Mouse (Mus musculus) kidney, adult 2 months (tissue): Measurements from ENCODE around the gene Faxc. TPM values are rescaled to one million over a fixed set of nuclear protein-coding genes. Genes with fewer than 3 reads are reported as not detected.

Source experiments
- DNase-seq: peaks from one replicate; pipeline ENCODE4 v3.0.0; 2021
- H3K27ac ChIP-seq: fragments of 200-500 bp; 2 replicates; pipeline ENCODE4 v1.5.1; 2012; ENCODE audit warnings: low read depth, low read length, control low read depth, inconsistent platforms; ENCODE audit not compliant: insufficient read depth
- H3K27me3 ChIP-seq: fragments of 200-500 bp; replicated peaks from 2 replicates; pipeline ENCODE4 v1.6.1; 2012; ENCODE audit warnings: mild to moderate bottlenecking, moderate library complexity, low read length, inconsistent platforms; ENCODE audit not compliant: control insufficient read depth, insufficient read depth
- H3K36me3 ChIP-seq: fragments of 200-500 bp; 2 replicates; pipeline ENCODE4 v1.6.1; 2012; ENCODE audit warnings: mild to moderate bottlenecking, moderate library complexity, low read length, inconsistent platforms; ENCODE audit not compliant: control insufficient read depth, insufficient read depth
- H3K4me1 ChIP-seq: fragments of 200-500 bp; 2 replicates; pipeline ENCODE4 v1.6.1; 2011; ENCODE audit warnings: low read length; ENCODE audit not compliant: control insufficient read depth, insufficient read depth
- H3K4me3 ChIP-seq: fragments of 200-500 bp; 2 replicates; pipeline ENCODE4 v1.5.1; 2011; ENCODE audit warnings: mild to moderate bottlenecking, low read depth, low read length, control low read depth; ENCODE audit not compliant: insufficient read depth
- CTCF ChIP-seq: fragments of 200-500 bp; conservative IDR thresholded peaks from 2 replicates; pipeline ENCODE4 v1.5.1; 2011; ENCODE audit warnings: low read depth, mild to moderate bottlenecking, control low read depth, low read length, moderate library complexity, mixed read lengths; ENCODE audit not compliant: insufficient read depth, insufficient read length
- POLR2A ChIP-seq: fragments of 200-500 bp; IDR thresholded peaks from one replicate; pipeline ENCODE4 v1.6.1; 2011; ENCODE audit warnings: low read depth, low read length, control low read depth
- WGBS: fragments of 180-500 bp; shearing (Covaris S2); methylation state at CpG from one replicate; pipeline ENCODE4 v1.1.7; 2018; 5-methylcytosine and 5-hydroxymethylcytosine counted together
- polyA plus RNA-seq: library from polyadenylated mRNA; depleted of rRNA; stranded (reverse); fragments of >200 nt; gene quantifications from 2 replicates; pipeline ENCODE4 v1.2.3, GENCODE M21; 2012

Faxc gene
- polyA plus RNA-seq, 1 experiment: 0.20 TPM

DNA sequence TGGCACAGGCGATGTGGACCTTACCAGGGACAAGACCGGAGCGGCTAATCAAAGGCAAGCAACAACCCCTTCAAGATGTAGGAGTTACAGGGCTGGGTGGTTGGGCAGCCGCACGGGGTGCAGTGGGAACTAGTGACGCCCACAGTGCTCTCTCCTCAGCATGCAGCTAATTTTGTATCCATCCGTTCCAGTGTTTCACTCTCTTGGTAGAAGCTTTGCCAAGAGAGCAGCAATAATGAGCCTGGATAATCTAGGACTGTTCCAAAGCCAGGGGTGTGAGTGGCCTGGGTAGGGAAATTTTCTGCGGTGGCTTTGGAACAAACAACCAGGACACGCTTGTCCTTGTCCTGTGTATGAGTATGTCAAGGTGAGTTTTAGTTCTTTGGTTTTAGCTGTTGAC lies 51.3 kb downstream of the Faxc start:
- Histone ChIP-seq H3K4me1 (no peaks in the 10 kb centered on the region), H3K4me3 (no peak overlapping the region), H3K27me3 (no peaks in the 10 kb centered on the region), H3K27ac (no peak overlapping the region), H3K36me3 (no peaks in the 10 kb centered on the region)
- 95% methylated on average over 9 of the region's 9 CpGs for WGBS
- no peak for DNase-seq
- TF ChIP-seq CTCF (no peak), POLR2A (no peak)

DNA sequence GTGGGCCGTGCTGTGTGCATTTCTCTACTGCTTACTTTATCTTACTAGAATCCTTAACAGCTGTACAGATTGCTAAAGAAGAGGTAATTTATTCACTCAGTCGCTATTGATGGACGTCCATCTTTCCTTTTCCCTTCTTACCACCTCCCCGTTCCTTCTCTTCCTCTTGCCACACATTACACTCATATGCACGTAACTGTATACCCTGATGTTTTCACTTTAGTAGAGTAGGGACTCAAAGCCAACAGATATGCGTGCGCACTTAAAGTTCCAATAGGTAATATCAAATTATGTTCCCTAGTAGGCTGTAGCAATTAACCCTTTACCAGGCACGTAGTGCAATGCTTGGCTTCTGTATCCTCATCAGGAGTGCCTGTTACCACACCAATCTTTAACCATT lies 55.7 kb downstream of the Faxc start:
- Histone ChIP-seq H3K36me3 (no peaks in the 10 kb centered on the region), H3K27ac (no peak overlapping the region), H3K27me3 (no peaks in the 10 kb centered on the region), H3K4me1 (no peaks in the 10 kb centered on the region), H3K4me3 (no peak overlapping the region)
- 70% methylated on average over 8 of the region's 8 CpGs for WGBS
- DNase-seq: no peak
- TF ChIP-seq CTCF: no peak
- TF ChIP-seq POLR2A: no peak

DNA sequence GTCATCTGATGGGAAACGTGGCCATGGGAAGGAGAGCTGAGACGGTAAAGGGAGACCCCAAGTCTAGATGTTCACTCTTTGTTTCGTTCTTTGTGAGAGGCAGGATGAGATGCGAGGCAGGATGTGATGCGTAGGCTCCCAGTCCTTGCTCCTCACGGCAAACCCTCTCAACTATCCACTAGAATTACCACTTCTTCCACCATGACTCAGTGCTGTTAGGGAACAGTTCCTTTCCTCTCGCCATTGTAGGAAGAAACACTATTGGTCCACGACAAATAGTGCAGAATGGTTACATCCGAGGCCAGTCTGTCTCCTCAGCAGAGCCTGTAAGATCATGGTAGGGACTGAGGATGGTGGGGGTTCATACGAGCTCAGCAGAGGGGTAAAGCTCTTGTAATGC lies 56.3 kb downstream of the Faxc start:
- TF ChIP-seq CTCF: no peak
- TF ChIP-seq POLR2A: no peak
- H3K27ac ChIP-seq: no peak overlapping the region
- H3K36me3 ChIP-seq: no peaks in the 10 kb centered on the region
- no peaks in the 10 kb centered on the region for H3K27me3 ChIP-seq
- 84% methylated on average over 10 of the region's 10 CpGs for WGBS
- H3K4me1 ChIP-seq: no peaks in the 10 kb centered on the region
- no peak overlapping the region for H3K4me3 ChIP-seq
- DNase-seq: no peak

DNA sequence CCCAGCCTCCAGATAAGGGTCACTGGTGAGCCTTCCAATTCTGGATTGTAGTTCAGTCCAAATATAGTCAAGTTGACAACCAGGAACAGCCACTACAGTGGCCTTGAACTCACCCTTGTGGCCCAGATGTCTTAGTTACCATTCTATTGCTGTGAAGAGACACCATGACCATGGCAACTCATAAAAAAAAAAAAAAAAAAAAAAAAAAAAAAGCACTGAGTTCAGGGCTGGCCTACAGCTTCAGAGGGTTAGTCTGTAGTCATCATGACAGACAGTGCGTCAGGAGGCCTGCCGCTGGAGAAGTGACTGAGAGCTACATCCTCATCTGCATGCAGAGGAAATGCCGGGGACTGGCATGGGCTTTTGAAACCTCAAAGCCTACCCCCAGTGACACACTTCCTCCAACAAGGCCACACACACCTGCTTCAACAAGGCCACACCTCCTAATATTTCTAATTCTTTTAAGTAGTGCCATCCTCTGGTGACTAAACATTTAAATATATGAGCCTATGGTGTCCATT lies 58.5 kb downstream of the Faxc start:
- Histone ChIP-seq H3K27ac (no peak overlapping the region), H3K36me3 (no peaks in the 10 kb centered on the region), H3K27me3 (no peaks in the 10 kb centered on the region), H3K4me3 (no peak overlapping the region), H3K4me1 (no peaks in the 10 kb centered on the region)
- 90% methylated on average over 3 of the region's 3 CpGs for WGBS
- no peak for DNase-seq
- TF ChIP-seq CTCF: no peak
- TF ChIP-seq POLR2A: no peak

DNA sequence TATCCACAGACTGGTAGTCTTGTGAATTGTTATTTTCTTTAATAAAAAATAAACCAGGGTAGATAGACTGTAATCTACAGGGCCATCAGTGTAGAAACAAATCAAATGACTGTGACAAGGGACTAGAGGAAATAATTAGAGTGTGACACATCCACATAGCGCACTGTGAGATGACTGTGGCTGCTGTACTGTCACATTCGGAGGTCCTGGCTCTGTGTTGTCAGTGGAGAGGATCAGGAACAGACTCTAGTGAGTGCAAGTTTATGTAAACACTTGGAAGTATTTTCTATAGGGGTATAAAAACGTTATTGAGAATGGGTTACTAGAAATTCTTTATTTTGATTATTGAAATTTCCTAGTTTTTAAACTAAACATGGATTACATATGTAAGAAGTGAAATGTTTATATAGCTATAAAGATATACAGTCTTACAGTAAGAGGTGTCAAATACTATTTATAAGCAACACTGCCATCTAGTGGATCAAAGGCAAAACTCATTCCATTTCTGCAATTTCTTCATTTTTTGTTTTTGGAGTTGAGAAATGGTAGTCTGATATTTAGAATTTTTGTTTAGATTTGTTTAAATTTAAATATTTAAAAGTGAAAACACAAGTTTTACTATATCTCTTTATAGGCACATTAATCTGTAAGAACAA lies 59.6 kb downstream of the Faxc start:
- Histone ChIP-seq H3K27ac (no peak overlapping the region), H3K27me3 (no peaks in the 10 kb centered on the region), H3K4me3 (no peak overlapping the region), H3K36me3 (no peaks in the 10 kb centered on the region), H3K4me1 (no peaks in the 10 kb centered on the region)
- WGBS: 33% methylated on average over 3 of the region's 3 CpGs
- DNase-seq: no peak
- TF ChIP-seq CTCF (no peak), POLR2A (no peak)

DNA sequence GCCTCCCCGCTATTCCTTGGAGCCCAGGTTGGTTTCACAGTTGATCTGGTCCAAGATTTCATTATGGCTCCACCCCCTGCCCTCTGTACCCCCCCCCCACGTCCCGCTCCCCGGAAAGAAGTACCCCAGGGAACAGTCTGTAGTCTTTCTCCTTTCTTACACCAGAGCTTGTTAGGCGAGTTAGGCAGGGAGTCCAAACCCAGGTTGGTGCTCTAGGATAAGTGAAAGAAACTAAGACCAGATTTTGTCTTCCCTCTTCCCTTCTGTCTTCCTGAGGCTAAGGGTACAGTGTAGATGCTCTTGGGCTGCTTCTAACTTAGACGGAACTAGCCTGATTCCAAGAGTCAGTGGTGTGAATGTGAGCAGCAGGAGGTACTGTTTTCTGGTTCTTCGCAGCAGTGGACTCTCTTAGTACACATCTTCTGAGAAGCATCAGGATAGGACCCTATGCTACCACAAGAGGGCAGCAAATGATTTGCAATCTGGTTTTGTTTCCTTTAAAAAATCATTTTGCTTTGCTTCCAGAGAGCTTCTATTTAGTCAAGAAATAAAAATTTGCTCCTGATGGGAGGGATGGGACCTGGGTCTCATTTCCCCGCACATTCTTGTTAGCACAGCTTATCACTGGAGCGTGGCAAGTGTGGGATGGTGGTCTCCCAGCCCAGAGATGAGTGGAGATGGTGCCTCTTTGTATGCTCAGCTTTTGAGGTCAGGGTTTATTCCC lies 86.7 kb downstream of the Faxc start:
- Histone ChIP-seq H3K4me3 (no peak overlapping the region), H3K36me3 (no peaks in the 10 kb centered on the region), H3K27ac (no peak overlapping the region), H3K27me3 (no peaks in the 10 kb centered on the region), H3K4me1 (no peaks in the 10 kb centered on the region)
- peak; percentile 49 for DNase-seq
- WGBS: 14% methylated on average over 9 of the region's 9 CpGs
- TF ChIP-seq POLR2A: no peak
- 0 out of 2 replicates have a peak, but pooled peaks have one; percentile 9 for TF ChIP-seq CTCF

DNA sequence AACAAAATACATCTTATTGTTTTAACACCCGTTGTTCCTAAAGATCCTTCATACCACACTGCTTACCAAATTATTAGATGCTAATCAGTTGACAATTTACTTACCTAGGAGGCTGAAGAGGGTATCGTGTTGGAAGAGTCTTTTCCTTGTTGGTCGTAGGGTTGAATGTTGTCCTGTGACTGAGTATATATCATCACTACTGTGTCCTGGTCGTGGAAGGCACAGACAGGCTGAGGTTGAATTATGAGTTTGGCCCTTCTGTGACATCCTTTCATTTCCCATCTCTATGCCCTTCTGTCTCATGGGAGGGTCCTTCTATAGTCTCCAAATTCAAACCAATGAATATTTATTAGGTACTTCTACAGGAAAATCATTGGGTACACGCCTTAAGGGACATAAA lies 87.3 kb downstream of the Faxc start:
- TF ChIP-seq CTCF (no peak), POLR2A (no peak)
- Histone ChIP-seq H3K36me3 (no peaks in the 10 kb centered on the region), H3K27ac (no peak overlapping the region), H3K27me3 (no peaks in the 10 kb centered on the region), H3K4me3 (no peak overlapping the region), H3K4me1 (no peaks in the 10 kb centered on the region)
- 44% methylated on average over 5 of the region's 5 CpGs for WGBS
- no peak for DNase-seq
